Mouse (Mus musculus): ENCODE measurements around the gene Wfdc8. TPM values are rescaled to one million over a fixed set of nuclear protein-coding genes. Genes with fewer than 3 reads are reported as not detected.
"Not testable (repeated sequence)": the region's sequence is repeated elsewhere in the genome, so short reads cannot be mapped to it uniquely, and the experiment has no call there.

Wfdc8 gene
- polyA plus RNA-seq, 1 experiment from 2014 or later = not detected

DNA sequence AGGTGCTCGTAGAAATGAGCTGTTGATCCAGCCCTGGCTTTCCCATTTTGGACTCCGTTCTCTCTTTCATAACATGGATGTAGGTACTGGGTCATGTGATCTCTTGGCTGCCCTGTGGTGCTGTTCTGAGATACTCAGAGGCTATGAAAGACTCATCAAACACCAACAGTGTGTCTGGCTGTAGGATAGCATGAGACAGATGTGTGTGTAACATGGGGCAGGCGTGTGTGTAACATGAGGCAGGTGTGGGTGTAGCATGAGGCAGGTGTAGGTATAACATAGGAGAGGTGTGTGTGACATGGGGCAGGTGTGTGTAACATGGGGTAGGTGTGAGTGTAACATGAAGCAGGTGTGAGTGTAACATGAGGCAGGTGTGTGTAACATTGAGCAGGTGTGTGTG lies 2.0 kb upstream of the Wfdc8 start:
- Histone ChIP-seq H3K36me3 (ENCODE audit: control insufficient read depth, insufficient read depth, low read length) (no peaks in the 10 kb centered on the region), H3K27me3 (ENCODE audit: control insufficient read depth, insufficient read depth, low read depth, low read length) (no peaks in the 10 kb centered on the region), H3K4me3 (ENCODE audit: low read length) (no peak overlapping the region), H3K9ac (ENCODE audit: low read length) (no peak overlapping the region), H3K4me2 (ENCODE audit: low read depth, low read length) (no peak overlapping the region), H3K9me3 (ENCODE audit: control insufficient read depth, low read length) (no peaks in the 10 kb centered on the region), H3K4me1 (replicated peaks; ENCODE audit: control insufficient read depth, insufficient read depth, low read length) (no peaks in the 10 kb centered on the region), H3K27ac (ENCODE audit: low read length) (no peak overlapping the region)
- 84% methylated on average over 3 of the region's 3 CpGs for WGBS
- ATAC-seq (ENCODE audit: low read depth) = no peak

DNA sequence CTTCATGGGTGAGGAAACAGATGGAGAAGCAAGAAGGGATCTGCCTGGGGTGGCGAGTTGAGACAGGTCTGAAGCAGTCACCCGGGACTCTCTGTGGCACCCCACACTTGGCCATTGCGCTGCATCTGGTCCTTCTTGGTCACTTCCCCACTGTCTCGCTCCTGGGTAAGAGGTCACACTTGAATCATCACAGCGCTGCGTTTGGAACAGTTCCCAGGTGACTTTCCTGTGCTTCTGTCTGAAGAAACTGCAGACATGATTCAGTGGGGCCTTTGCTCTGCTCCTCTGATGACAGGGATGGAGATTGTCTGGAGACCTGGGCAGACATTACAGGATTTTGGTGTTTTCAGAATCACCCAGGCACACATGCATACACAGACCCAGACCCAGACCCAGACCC lies 4.6 kb downstream of the Wfdc8 start:
- Histone ChIP-seq H3K27me3 (ENCODE audit: control insufficient read depth, insufficient read depth, low read depth, low read length) (no peaks in the 10 kb centered on the region), H3K9ac (ENCODE audit: low read length) (no peak overlapping the region), H3K36me3 (ENCODE audit: control insufficient read depth, insufficient read depth, low read length) (no peaks in the 10 kb centered on the region), H3K4me3 (ENCODE audit: low read length) (no peak overlapping the region), H3K4me2 (ENCODE audit: low read depth, low read length) (no peak overlapping the region), H3K27ac (ENCODE audit: low read length) (no peak overlapping the region), H3K4me1 (replicated peaks; ENCODE audit: control insufficient read depth, insufficient read depth, low read length) (no peaks in the 10 kb centered on the region), H3K9me3 (ENCODE audit: control insufficient read depth, low read length) (no peaks in the 10 kb centered on the region)
- ATAC-seq (ENCODE audit: low read depth) = no peak
- 50% methylated on average over 6 of the region's 6 CpGs for WGBS

DNA sequence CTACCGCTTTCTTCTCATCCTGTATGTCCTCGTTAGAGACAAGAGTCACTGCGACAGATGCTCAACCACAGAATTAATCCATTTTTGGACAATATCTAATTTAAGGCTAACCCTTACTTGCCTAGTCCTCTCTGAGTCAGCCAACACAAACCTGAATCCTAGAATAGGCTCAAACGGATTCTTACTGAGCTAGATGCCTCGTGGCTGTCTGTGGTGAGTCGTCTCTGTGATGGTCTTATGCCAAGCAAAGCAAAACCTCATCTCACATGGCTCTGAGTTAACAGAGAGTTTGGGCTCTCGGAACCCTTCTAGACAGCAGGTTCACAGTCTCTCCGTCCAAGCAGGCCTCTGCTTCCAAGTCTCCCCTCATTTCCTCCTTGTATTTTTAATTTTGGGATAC lies 9.0 kb downstream of the Wfdc8 start:
- Histone ChIP-seq H3K4me3 (ENCODE audit: low read length) (no peak overlapping the region), H3K36me3 (ENCODE audit: control insufficient read depth, insufficient read depth, low read length) (no peaks in the 10 kb centered on the region), H3K27me3 (ENCODE audit: control insufficient read depth, insufficient read depth, low read depth, low read length) (no peaks in the 10 kb centered on the region), H3K9ac (ENCODE audit: low read length) (no peak overlapping the region), H3K27ac (ENCODE audit: low read length) (no peak overlapping the region), H3K9me3 (ENCODE audit: control insufficient read depth, low read length) (no peaks in the 10 kb centered on the region), H3K4me1 (replicated peaks; ENCODE audit: control insufficient read depth, insufficient read depth, low read length) (no peaks in the 10 kb centered on the region), H3K4me2 (ENCODE audit: low read depth, low read length) (no peak overlapping the region)
- ATAC-seq (ENCODE audit: low read depth) = no peak
- WGBS = 84% methylated on average over 8 of the region's 8 CpGs

DNA sequence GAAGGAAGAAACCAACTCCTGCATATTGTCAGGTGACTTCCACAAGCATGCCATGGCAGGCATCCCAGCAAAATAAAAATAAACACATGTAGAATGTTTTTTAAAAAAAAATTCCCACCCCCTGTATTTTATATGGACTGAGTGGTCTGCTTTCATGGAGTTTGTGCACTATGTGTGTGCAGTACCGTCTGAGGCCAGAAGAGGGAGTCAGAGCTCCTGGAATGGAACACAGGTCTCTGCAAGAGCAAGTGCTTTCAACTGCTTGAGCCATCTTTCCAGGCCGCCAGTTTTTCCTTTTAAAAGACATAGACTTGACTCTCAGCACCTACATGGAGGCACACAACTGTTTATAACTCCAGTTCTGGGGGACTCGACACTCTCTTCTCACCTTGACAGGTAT lies 9.9 kb downstream of the Wfdc8 start:
- no peaks in the 10 kb centered on the region for H3K27me3 ChIP-seq (ENCODE audit: control insufficient read depth, insufficient read depth, low read depth, low read length)
- no peak overlapping the region for H3K4me3 ChIP-seq (ENCODE audit: low read length)
- no peaks in the 10 kb centered on the region for H3K9me3 ChIP-seq (ENCODE audit: control insufficient read depth, low read length)
- H3K4me2 ChIP-seq (ENCODE audit: low read depth, low read length) = no peak overlapping the region
- H3K27ac ChIP-seq (ENCODE audit: low read length) = no peak overlapping the region
- no peak overlapping the region for H3K9ac ChIP-seq (ENCODE audit: low read length)
- no peaks in the 10 kb centered on the region for H3K36me3 ChIP-seq (ENCODE audit: control insufficient read depth, insufficient read depth, low read length)
- no peaks in the 10 kb centered on the region for H3K4me1 ChIP-seq (replicated peaks; ENCODE audit: control insufficient read depth, insufficient read depth, low read length)
- WGBS = 91% methylated on average over 3 of the region's 3 CpGs
- ATAC-seq (ENCODE audit: low read depth) = no peak

DNA sequence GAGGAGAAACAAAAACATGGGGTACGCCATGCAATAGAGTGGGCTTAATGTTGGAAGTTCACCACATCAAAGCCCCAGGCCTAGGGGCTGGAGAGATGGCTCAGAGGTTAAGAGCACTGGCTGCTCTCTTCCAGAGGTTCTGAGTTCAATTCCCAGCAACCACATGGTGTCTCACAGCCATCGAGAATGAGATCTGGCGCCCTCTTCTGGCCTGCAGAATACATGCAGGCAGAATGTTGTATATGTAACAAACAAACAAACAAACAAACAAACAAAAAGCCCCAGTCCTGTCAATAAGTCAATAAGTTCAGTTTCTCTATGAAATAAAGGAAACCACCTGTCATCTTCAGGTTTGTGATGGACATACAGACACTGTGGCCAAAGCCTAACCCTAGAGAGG lies 13.2 kb downstream of the Wfdc8 start:
- Histone ChIP-seq H3K4me2 (ENCODE audit: low read depth, low read length) (no peak overlapping the region), H3K36me3 (ENCODE audit: control insufficient read depth, insufficient read depth, low read length) (no peaks in the 10 kb centered on the region), H3K27ac (ENCODE audit: low read length) (no peak overlapping the region), H3K4me3 (ENCODE audit: low read length) (no peak overlapping the region), H3K4me1 (replicated peaks; ENCODE audit: control insufficient read depth, insufficient read depth, low read length) (no peaks in the 10 kb centered on the region), H3K9me3 (ENCODE audit: control insufficient read depth, low read length) (no peaks in the 10 kb centered on the region), H3K9ac (ENCODE audit: low read length) (no peak overlapping the region), H3K27me3 (ENCODE audit: control insufficient read depth, insufficient read depth, low read depth, low read length) (no peaks in the 10 kb centered on the region)
- ATAC-seq (ENCODE audit: low read depth) = no peak
- 66% methylated on average over 3 of the region's 3 CpGs for WGBS

DNA sequence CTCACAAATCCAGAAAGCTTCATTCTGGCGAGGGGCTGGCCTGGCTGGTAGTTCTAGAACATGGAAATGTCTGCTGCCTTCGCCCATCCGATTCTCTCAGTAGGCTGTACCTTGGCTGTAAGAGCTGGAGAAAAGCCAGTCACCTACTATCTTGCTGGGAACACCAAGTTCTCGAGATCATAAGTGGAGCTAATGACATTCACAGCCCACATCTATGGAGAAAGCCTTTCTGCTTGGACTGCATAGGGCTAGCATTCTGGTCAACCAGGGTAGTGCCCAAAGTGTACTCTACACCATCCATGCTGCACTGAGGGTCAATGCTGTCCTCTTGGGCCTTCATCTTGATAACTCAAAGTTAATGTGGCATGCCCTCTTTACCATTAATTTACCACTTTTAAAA lies 19.9 kb downstream of the Wfdc8 start, which contains the start of gene Eppin:
Gene Eppin (minus strand): TSS at position 101 of the 400 bp plus-strand sequence.
- Histone ChIP-seq H3K4me2 (ENCODE audit: low read depth, low read length) (no peak within 1 kb of the TSS), H3K27me3 (ENCODE audit: control insufficient read depth, insufficient read depth, low read depth, low read length) (no peaks in the 10 kb centered on the region), H3K4me1 (replicated peaks; ENCODE audit: control insufficient read depth, insufficient read depth, low read length) (no peaks in the 10 kb centered on the region), H3K9me3 (ENCODE audit: control insufficient read depth, low read length) (no peaks in the 10 kb centered on the region), H3K27ac (ENCODE audit: low read length) (no peak within 1 kb of the TSS), H3K9ac (ENCODE audit: low read length) (no peak within 1 kb of the TSS), H3K4me3 (ENCODE audit: low read length) (no peak within 1 kb of the TSS), H3K36me3 (ENCODE audit: control insufficient read depth, insufficient read depth, low read length) (no peaks in the 10 kb centered on the region)
- no peak for ATAC-seq (ENCODE audit: low read depth)
- WGBS = 70% methylated on average over 4 of the region's 4 CpGs

DNA sequence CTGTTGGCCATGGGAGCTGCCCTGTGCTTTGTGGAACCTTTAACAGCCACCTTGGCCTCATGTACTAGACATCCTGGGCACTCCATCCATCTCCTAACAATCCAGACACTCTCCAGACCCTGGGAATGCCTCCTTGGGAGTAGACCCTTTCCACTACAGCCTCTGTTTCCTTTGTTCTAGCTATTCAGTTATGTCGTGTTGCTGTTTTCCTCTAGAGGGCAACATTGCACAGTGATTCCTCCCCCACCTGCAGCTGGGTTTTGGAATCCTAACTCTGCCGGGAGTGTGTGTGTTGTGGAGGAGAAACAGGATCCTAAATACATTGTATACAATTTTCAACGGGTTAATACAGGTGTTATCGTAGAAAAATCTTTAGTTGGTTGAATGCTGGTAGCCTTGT lies 21.4 kb downstream of the Wfdc8 start:
- H3K4me3 ChIP-seq (ENCODE audit: low read length) = no peak overlapping the region
- ATAC-seq (ENCODE audit: low read depth) = peak; percentile 28; the same call in 1 of the 2 replicates
- 7% methylated on average over 4 of the region's 4 CpGs for WGBS

DNA sequence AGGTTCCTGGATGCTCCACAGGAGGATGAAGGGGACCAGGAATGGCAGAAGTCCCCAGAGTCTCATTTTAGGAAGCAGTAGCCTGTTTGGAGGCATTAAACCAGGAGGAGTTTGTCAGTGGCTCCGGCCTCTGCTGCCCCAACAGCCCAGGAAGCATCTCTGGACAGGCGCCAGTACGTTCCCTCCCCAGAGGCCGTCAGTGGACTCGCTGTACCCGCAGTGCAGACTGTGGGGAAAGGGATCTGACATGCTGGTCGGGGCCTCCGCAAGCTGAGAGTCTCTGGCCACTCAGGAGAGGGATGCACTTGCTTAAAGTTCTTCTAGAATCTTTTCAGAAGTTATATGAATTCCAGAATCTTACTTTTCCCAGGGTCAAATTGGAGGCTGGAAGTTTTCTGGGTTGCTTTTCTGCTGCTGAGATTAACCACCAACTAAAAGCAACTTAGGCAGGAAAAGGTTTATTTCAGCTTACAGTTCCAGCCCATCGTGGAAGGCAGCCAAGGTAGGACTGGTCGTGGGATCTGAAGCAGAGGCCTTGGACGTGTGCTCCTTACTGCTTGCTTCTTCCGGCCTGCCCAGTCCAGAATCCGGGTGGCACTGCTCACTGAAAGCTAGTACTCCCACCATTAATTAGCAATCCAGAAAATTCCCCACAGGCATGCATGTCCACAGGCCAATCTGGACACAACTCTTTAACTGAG lies 28.3 kb downstream of the Wfdc8 start, which contains the start of gene Wfdc6a:
Gene Wfdc6a (minus strand): TSS at position 423 of the 701 bp plus-strand sequence.
- not testable (repeated sequence) for H3K9ac ChIP-seq (ENCODE audit: low read length); H3K4me3 ChIP-seq (ENCODE audit: low read length); H3K4me1 ChIP-seq (replicated peaks; ENCODE audit: control insufficient read depth, insufficient read depth, low read length); H3K27ac ChIP-seq (ENCODE audit: low read length); H3K27me3 ChIP-seq (ENCODE audit: control insufficient read depth, insufficient read depth, low read depth, low read length); H3K36me3 ChIP-seq (ENCODE audit: control insufficient read depth, insufficient read depth, low read length); H3K4me2 ChIP-seq (ENCODE audit: low read depth, low read length); H3K9me3 ChIP-seq (ENCODE audit: control insufficient read depth, low read length)
- 38% methylated on average over 13 of the region's 13 CpGs for WGBS
- peak; percentile 71 for ATAC-seq (ENCODE audit: low read depth)

More for the DNA sequence above, 21.4 kb downstream of the Wfdc8 start:
- no peak overlapping the region for H3K27ac ChIP-seq (ENCODE audit: low read length)
- H3K4me1 ChIP-seq (replicated peaks; ENCODE audit: control insufficient read depth, insufficient read depth, low read length) = no peaks in the 10 kb centered on the region
- no peaks in the 10 kb centered on the region for H3K36me3 ChIP-seq (ENCODE audit: control insufficient read depth, insufficient read depth, low read length)
- H3K9ac ChIP-seq (ENCODE audit: low read length) = no peak overlapping the region
- H3K9me3 ChIP-seq (ENCODE audit: control insufficient read depth, low read length) = no peaks in the 10 kb centered on the region
- no peak overlapping the region for H3K4me2 ChIP-seq (ENCODE audit: low read depth, low read length)
- no peaks in the 10 kb centered on the region for H3K27me3 ChIP-seq (ENCODE audit: control insufficient read depth, insufficient read depth, low read depth, low read length)

DNA sequence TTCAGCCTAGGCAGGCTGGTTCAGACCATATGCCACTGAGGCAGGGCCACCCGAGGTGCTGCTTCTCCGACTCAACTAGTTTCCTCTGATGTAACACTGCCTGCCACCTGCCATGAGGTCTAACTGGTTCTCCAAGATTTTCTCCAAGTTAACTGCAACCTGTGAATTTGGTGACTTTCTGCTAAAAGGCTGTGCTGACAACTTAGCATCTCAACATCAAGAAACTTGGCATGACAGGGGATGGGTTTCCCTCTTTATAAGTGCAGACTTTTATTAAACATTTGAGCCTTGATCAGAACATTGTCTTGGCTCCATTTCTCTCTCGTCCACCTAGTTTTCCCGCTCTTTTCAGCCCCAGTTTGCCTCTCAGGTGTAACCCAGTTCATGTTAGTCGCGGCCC lies 40.1 kb downstream of the Wfdc8 start, which contains the start of gene Spint3:
Gene Spint3 (minus strand): TSS at position 101 of the 400 bp plus-strand sequence.
- H3K9me3 ChIP-seq (ENCODE audit: control insufficient read depth, low read length); H3K4me3 ChIP-seq (ENCODE audit: low read length); H3K36me3 ChIP-seq (ENCODE audit: control insufficient read depth, insufficient read depth, low read length); ATAC-seq (ENCODE audit: low read depth); H3K27me3 ChIP-seq (ENCODE audit: control insufficient read depth, insufficient read depth, low read depth, low read length); H3K4me2 ChIP-seq (ENCODE audit: low read depth, low read length); H3K4me1 ChIP-seq (replicated peaks; ENCODE audit: control insufficient read depth, insufficient read depth, low read length); H3K9ac ChIP-seq (ENCODE audit: low read length); H3K27ac ChIP-seq (ENCODE audit: low read length): not testable (repeated sequence)
- WGBS = 74% methylated on average over 6 of the region's 6 CpGs

Measured in lung, embryonic 16.5 days (tissue).